Mouse (Mus musculus) midbrain, postnatal 0 days (tissue): ENCODE data around the gene Znhit3. TPM values are rescaled to one million over a fixed set of nuclear protein-coding genes. Genes with fewer than 3 reads are reported as not detected.

Experiments
- ATAC-seq: fragments of 200-750 bp; cut with Nextera tagmentation; 2 replicates; pipeline ENCODE4 v1.8.0; 2017; ENCODE audit warnings: moderate number of reproducible peaks, mild to moderate bottlenecking, moderate TSS enrichment, moderate library complexity; ENCODE audit not compliant: low FRiP score
- DNase-seq: peaks from one replicate; pipeline ENCODE4 v3.0.0-alpha.2; 2015; ENCODE audit warnings: low spot score
- H3K27ac ChIP-seq: fragments of 300-500 bp; sonication (generic); 2 replicates; pipeline ENCODE4 v1.5.1; 2014; ENCODE audit warnings: low read depth, mild to moderate bottlenecking, low read length, mixed read lengths
- H3K27me3 ChIP-seq: fragments of 300-500 bp; sonication (generic); 2 replicates; pipeline ENCODE4 v1.6.1; 2014; ENCODE audit warnings: low read length, control low read depth, mixed read lengths; ENCODE audit not compliant: insufficient read depth
- H3K36me3 ChIP-seq: fragments of 300-500 bp; sonication (generic); 2 replicates; pipeline ENCODE4 v1.6.1; 2014; ENCODE audit warnings: low read length, control low read depth, mixed read lengths; ENCODE audit not compliant: insufficient read depth
- H3K4me1 ChIP-seq: fragments of 300-500 bp; sonication (generic); 2 replicates; pipeline ENCODE4 v1.6.1; 2014; ENCODE audit warnings: mild to moderate bottlenecking, control low read depth, antibody characterized with exemption, low read length, mixed read lengths; ENCODE audit not compliant: insufficient read depth
- H3K4me2 ChIP-seq: fragments of 300-500 bp; sonication (generic); 2 replicates; pipeline ENCODE4 v1.6.1; 2014; ENCODE audit warnings: low read depth, mild to moderate bottlenecking, low read length, mixed read lengths; ENCODE audit not compliant: poor library complexity, severe bottlenecking
- H3K4me3 ChIP-seq: fragments of 300-500 bp; sonication (generic); 2 replicates; pipeline ENCODE4 v1.5.1; 2014; ENCODE audit warnings: low read depth, mild to moderate bottlenecking, low read length, moderate library complexity
- H3K9ac ChIP-seq: fragments of 300-500 bp; sonication (generic); replicated peaks from 2 replicates; pipeline ENCODE4 v1.6.1; 2014; ENCODE audit warnings: mild to moderate bottlenecking, low read length, moderate library complexity, mixed read lengths; ENCODE audit not compliant: poor library complexity, severe bottlenecking
- H3K9me3 ChIP-seq: fragments of 300-500 bp; sonication (generic); 2 replicates; pipeline ENCODE4 v1.6.1; 2016; ENCODE audit warnings: low read length, control low read depth
- CTCF ChIP-seq: IDR thresholded peaks from 2 replicates; pipeline ENCODE4 v1.5.1; 2016; ENCODE audit warnings: antibody characterized with exemption, mild to moderate bottlenecking
- WGBS: fragments of 180-500 bp; shearing (Covaris S2); extraction: QIAGEN DNeasy Blood & Tissue Kit; methylation state at CpG from one replicate; pipeline ENCODE4 v1.1.7; 2014; 5-methylcytosine and 5-hydroxymethylcytosine counted together
- polyA plus RNA-seq: library from polyadenylated mRNA; unstranded; fragments of >200 nt; fragmentation: Nextera tagmentation; extraction: Ambion mirVana; gene quantifications from 2 replicates; pipeline ENCODE4 v1.2.1, GENCODE M21; 2015
- total RNA-seq: library from RNA; depleted of rRNA; stranded (reverse); fragments of >200 nt; gene quantifications from 2 replicates; pipeline ENCODE4 v1.2.3, GENCODE M21; 2014

Znhit3 gene
- total and polyA plus RNA-seq, 2 experiments from 2014 or later = 36.0 to 79.7 TPM

- peaks cover 73% of the 10 kb centered on the region for H3K36me3 ChIP-seq
- WGBS = 74% methylated on average over 3 of the region's 3 CpGs
- no peaks in the 10 kb centered on the region for H3K4me1 ChIP-seq
- H3K27ac ChIP-seq = no peak overlapping the region
- no peak overlapping the region for H3K4me3 ChIP-seq
- H3K9ac ChIP-seq = no peak overlapping the region
- ATAC-seq = no peak
- no peak for DNase-seq
- no peak for TF ChIP-seq CTCF
- H3K27me3 ChIP-seq = no peaks in the 10 kb centered on the region
- no peak overlapping the region for H3K4me2 ChIP-seq
- H3K9me3 ChIP-seq = no peaks in the 10 kb centered on the region
Observed at GRCm38 (mm10) chr11:84907081-84907480, 9.1 kb downstream of the Znhit3 start.

GRCm38 (mm10) chr11:84904597-84905144, 11.5 kb downstream of the Znhit3 start:
- Histone ChIP-seq H3K4me1 (no peaks in the 10 kb centered on the region), H3K36me3 (peaks cover 83% of the 10 kb centered on the region), H3K27ac (no peak overlapping the region), H3K4me2 (no peak overlapping the region), H3K9ac (no peak overlapping the region), H3K4me3 (no peak overlapping the region), H3K9me3 (no peaks in the 10 kb centered on the region), H3K27me3 (no peaks in the 10 kb centered on the region)
- WGBS = 88% methylated on average over 9 of the region's 9 CpGs
- DNase-seq (no peak), ATAC-seq (no peak)
- no peak for TF ChIP-seq CTCF

DNA sequence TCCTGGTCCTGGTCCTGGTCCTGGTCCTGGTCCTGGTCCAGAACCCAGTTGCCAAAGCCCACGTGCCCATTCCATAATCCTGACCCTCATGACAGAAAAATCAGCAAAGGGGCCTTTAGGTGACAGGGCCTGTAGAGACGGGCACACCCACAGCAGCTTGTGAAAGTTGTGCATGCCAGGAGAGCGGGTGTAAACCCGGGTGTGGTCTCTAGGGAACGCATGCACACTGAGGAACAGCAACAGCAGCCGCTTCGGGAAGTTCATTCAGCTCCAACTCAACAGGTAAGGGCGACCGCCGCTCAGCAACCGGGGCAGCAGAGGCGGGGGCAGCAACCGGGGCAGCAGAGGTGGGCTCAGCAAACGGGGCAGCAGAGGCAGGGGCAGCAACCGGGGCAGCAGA, 23.1 kb downstream of the Znhit3 start:
- Histone ChIP-seq H3K36me3 (peaks cover 54% of the 10 kb centered on the region), H3K27me3 (no peaks in the 10 kb centered on the region), H3K4me1 (no peaks in the 10 kb centered on the region), H3K4me3 (no peak overlapping the region), H3K9me3 (no peaks in the 10 kb centered on the region), H3K27ac (no peak overlapping the region), H3K9ac (no peak overlapping the region), H3K4me2 (no peak overlapping the region)
- 95% methylated on average over 14 of the region's 15 CpGs for WGBS
- no peak for DNase-seq
- ATAC-seq = no peak
- TF ChIP-seq CTCF = no peak

GRCm38 (mm10) chr11:84891705-84892104, 24.5 kb downstream of the Znhit3 start:
- H3K27me3 ChIP-seq = no peaks in the 10 kb centered on the region
- H3K4me2 ChIP-seq = no peak overlapping the region
- TF ChIP-seq CTCF = no peak
- 92% methylated on average over 7 of the region's 7 CpGs for WGBS
- H3K27ac ChIP-seq = no peak overlapping the region
- H3K9ac ChIP-seq = no peak overlapping the region
- DNase-seq (no peak), ATAC-seq (no peak)
- H3K4me3 ChIP-seq = no peak overlapping the region
- H3K36me3 ChIP-seq = peaks cover 47% of the 10 kb centered on the region
- H3K4me1 ChIP-seq = no peaks in the 10 kb centered on the region
- no peaks in the 10 kb centered on the region for H3K9me3 ChIP-seq

DNA sequence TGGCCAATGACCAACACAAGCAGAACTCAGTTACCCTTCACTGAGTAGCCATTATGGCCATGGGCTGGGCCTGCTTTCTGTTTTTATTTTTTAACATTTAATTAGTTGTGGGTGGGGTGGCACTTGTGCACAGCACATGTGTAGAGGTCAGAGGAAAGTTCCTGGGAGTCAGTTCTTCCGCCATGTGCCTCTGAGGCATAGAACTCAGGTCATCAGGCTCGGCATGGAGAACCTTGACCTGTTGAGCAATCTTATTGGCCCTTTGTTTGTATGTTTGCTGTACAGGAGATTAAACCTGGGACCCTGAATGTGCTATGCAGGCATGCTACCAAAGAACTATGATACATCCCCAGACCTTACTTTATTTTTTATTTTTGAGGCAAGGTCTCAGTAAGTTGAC, 26.7 kb downstream of the Znhit3 start:
- H3K4me2 ChIP-seq = no peak overlapping the region
- H3K27me3 ChIP-seq = no peaks in the 10 kb centered on the region
- DNase-seq = no peak
- no peaks in the 10 kb centered on the region for H3K4me1 ChIP-seq
- no peak for ATAC-seq
- H3K36me3 ChIP-seq = peaks cover 49% of the 10 kb centered on the region
- 95% methylated on average over 2 of the region's 2 CpGs for WGBS
- no peak overlapping the region for H3K4me3 ChIP-seq
- TF ChIP-seq CTCF = no peak
- no peak overlapping the region for H3K27ac ChIP-seq
- no peak overlapping the region for H3K9ac ChIP-seq
- no peaks in the 10 kb centered on the region for H3K9me3 ChIP-seq

DNA sequence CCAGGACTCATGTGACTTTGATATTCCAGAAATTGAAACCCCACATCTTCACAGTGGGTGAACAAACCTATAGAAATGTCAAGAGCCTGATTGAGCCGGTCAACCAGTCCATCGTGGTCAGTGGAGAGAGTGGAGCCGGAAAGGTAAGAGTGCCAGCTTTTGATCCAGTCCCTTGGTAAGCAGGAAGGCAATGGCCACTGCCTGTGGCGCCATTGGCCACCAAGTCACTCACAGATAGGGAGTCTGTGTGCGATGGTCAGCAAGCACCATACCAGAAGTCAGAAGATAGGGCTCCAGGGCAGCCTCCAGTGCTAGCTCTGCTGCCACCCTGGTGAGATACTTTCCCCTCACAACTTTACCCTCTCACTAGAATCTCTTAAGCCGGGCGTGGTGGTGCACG, 28.1 kb downstream of the Znhit3 start:
- DNase-seq = no peak
- WGBS = 95% methylated on average over 8 of the region's 8 CpGs
- no peak for ATAC-seq
- H3K4me3 ChIP-seq = no peak overlapping the region
- no peaks in the 10 kb centered on the region for H3K9me3 ChIP-seq
- H3K27me3 ChIP-seq = no peaks in the 10 kb centered on the region
- no peak overlapping the region for H3K9ac ChIP-seq
- TF ChIP-seq CTCF = no peak
- H3K4me1 ChIP-seq = no peaks in the 10 kb centered on the region
- H3K4me2 ChIP-seq = no peak overlapping the region
- peaks cover 49% of the 10 kb centered on the region for H3K36me3 ChIP-seq
- H3K27ac ChIP-seq = no peak overlapping the region
